In the genomic region with DNA sequence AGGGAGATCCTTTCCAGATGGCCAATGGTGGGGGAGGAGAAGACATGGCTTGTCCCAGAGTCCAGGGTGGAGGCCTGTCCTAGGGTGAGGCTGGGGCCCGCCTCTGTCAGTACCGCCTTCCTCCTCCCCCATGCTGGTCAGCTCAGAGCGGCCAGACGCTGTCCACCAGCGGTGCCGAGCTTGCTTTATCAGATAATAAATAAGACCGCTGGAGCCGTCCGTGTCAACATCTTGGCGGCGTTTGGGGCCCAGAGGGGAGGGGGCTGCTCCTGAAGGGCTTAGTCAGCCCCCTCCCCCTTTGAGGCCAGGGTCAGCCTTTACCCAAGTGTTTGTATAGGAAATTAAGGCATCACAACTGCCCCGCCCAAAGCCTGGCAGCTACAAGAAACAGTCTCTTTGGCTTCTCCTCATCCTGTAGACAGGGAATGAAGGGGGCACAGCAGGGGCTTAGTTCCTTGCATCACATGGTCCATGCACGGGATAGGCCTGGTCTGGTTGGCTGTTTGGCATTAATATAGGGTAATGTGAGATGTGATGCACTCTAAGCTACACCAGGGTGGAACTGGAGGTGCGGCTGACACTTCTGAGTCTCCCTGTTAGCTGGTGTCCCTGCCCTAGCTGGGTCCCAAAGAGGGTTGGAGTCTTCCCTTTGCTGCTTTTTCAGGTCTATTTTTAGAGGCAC, we compare ENCODE assay signal across 16 mouse cellular contexts. TPM values are rescaled to one million over a fixed set of nuclear protein-coding genes. Genes with fewer than 3 reads are reported as not detected.
DNase-seq lines count a peak whose midpoint lies in the region; ATAC-seq lines count a peak whose summit lies in the region.
"Had no signal": no experiment of that assay in that cellular context is flagged by ENCODE, and none has a peak within 500 bp of the region (broad histone marks: within the 10 kb centered on the region; RNA-seq: fewer than 3 reads in every experiment).

No protein-coding gene starts in this region.

- H3K4me2 ChIP-seq in heart, embryonic 15.5 days = peak overlapping the region; percentile 18; the same call in 1 of the 2 replicates
- H3K4me2 ChIP-seq in lung, embryonic 16.5 days (ENCODE audit: low read depth, low read length) = no peak overlapping the region
- H3K4me2 ChIP-seq in limb, embryonic 11.5 days (ENCODE audit: low read depth, severe bottlenecking) = no peak overlapping the region
- 0 out of 2 replicates have a peak overlapping the region, but pooled peaks have one; percentile 28 for H3K4me2 ChIP-seq in stomach, embryonic 15.5 days
- H3K4me2 ChIP-seq: embryonic facial prominence, embryonic 15.5 days had no signal

- ATAC-seq in heart, embryonic 15.5 days (replicated peaks; ENCODE audit: insufficient number of reproducible peaks, insufficient read depth, low FRiP score, low read depth) = peak; percentile 63
- peak; percentile 93 for ATAC-seq in lung, embryonic 16.5 days (ENCODE audit: low read depth)
- ATAC-seq in limb, embryonic 11.5 days (ENCODE audit: insufficient number of reproducible peaks, low FRiP score, low TSS enrichment, low read depth) = 0 out of 2 replicates have a peak, but pooled peaks have one; percentile 62
- peak; percentile 79 for ATAC-seq in stomach, embryonic 15.5 days (ENCODE audit: insufficient read depth, low FRiP score, low read depth)
- no peak for ATAC-seq in cerebellum, adult (ENCODE audit: insufficient number of reproducible peaks, low FRiP score, low TSS enrichment)
- ATAC-seq: hindbrain, embryonic 16.5 days had no signal

- no peak overlapping the region for H3K4me3 ChIP-seq in heart, embryonic 15.5 days
- H3K4me3 ChIP-seq in lung, embryonic 16.5 days (ENCODE audit: low read length) = no peak overlapping the region
- no peak overlapping the region for H3K4me3 ChIP-seq in limb, embryonic 11.5 days (ENCODE audit: low read depth, low read length)
- H3K4me3 ChIP-seq in stomach, embryonic 15.5 days (replicated peaks) = no peak overlapping the region
- H3K4me3 ChIP-seq: embryonic facial prominence, embryonic 15.5 days; megakaryocyte, embryonic 14.5 days had no signal

- no peaks in the 10 kb centered on the region for H3K9me3 ChIP-seq in heart, embryonic 15.5 days (replicated peaks)
- no peaks in the 10 kb centered on the region for H3K9me3 ChIP-seq in lung, embryonic 16.5 days (ENCODE audit: control insufficient read depth, low read length)
- no peaks in the 10 kb centered on the region for H3K9me3 ChIP-seq in limb, embryonic 11.5 days (ENCODE audit: control insufficient read depth, low read length)
- no peaks in the 10 kb centered on the region for H3K9me3 ChIP-seq in stomach, embryonic 15.5 days
- H3K9me3 ChIP-seq: embryonic facial prominence, embryonic 15.5 days; megakaryocyte, embryonic 14.5 days had no signal

- no peaks in the 10 kb centered on the region for H3K27me3 ChIP-seq in heart, embryonic 15.5 days
- no peaks in the 10 kb centered on the region for H3K27me3 ChIP-seq in lung, embryonic 16.5 days (ENCODE audit: control insufficient read depth, insufficient read depth, low read depth, low read length)
- no peaks in the 10 kb centered on the region for H3K27me3 ChIP-seq in limb, embryonic 11.5 days (ENCODE audit: control insufficient read depth, insufficient read depth, low read length)
- no peaks in the 10 kb centered on the region for H3K27me3 ChIP-seq in stomach, embryonic 15.5 days (replicated peaks)
- H3K27me3 ChIP-seq: embryonic facial prominence, embryonic 15.5 days had no signal

- H3K9ac ChIP-seq in heart, embryonic 15.5 days = no peak overlapping the region
- peak overlapping the region; percentile 22; the same call in 1 of the 2 replicates for H3K9ac ChIP-seq in lung, embryonic 16.5 days (ENCODE audit: low read length)
- no peak overlapping the region; the same call in 1 of the 2 replicates for H3K9ac ChIP-seq in limb, embryonic 11.5 days (ENCODE audit: low read length)
- no peak overlapping the region for H3K9ac ChIP-seq in stomach, embryonic 15.5 days
- H3K9ac ChIP-seq: embryonic facial prominence, embryonic 15.5 days had no signal

- H3K36me3 ChIP-seq in heart, embryonic 15.5 days = peaks cover 4% of the 10 kb centered on the region
- peaks cover 12% of the 10 kb centered on the region; the same call in 1 of the 2 replicates for H3K36me3 ChIP-seq in lung, embryonic 16.5 days (ENCODE audit: control insufficient read depth, insufficient read depth, low read length)
- H3K36me3 ChIP-seq in limb, embryonic 11.5 days (ENCODE audit: control insufficient read depth, insufficient read depth, low read length) = no peaks in the 10 kb centered on the region
- no peaks in the 10 kb centered on the region for H3K36me3 ChIP-seq in stomach, embryonic 15.5 days
- H3K36me3 ChIP-seq: embryonic facial prominence, embryonic 15.5 days had no signal

- peaks cover 43% of the 10 kb centered on the region for H3K4me1 ChIP-seq in heart, embryonic 15.5 days (replicated peaks)
- H3K4me1 ChIP-seq in lung, embryonic 16.5 days (replicated peaks; ENCODE audit: control insufficient read depth, insufficient read depth, low read length) = peaks cover 25% of the 10 kb centered on the region
- peaks cover 8% of the 10 kb centered on the region for H3K4me1 ChIP-seq in limb, embryonic 11.5 days (ENCODE audit: control insufficient read depth, insufficient read depth, low read length)
- H3K4me1 ChIP-seq in stomach, embryonic 15.5 days = peaks cover 9% of the 10 kb centered on the region; the same call in 1 of the 2 replicates

- DNase-seq in heart, postnatal 10 days = no peak
- no peak for DNase-seq in lung, postnatal 25 days (ENCODE audit: low spot score)
- DNase-seq in limb, embryonic 11.5 days (ENCODE audit: low spot score) = peak; percentile 25
- no peak for DNase-seq in gastrocnemius, postnatal 36 days
- DNase-seq: adrenal gland, postnatal 36 days; cerebellum, adult 2 months had no signal

- H3K27ac ChIP-seq in heart, embryonic 15.5 days = peak overlapping the region; percentile 66
- peak overlapping the region; percentile 73 for H3K27ac ChIP-seq in lung, embryonic 16.5 days (ENCODE audit: low read length)
- no peak overlapping the region for H3K27ac ChIP-seq in limb, embryonic 11.5 days (replicated peaks; ENCODE audit: low read depth, low read length)
- H3K27ac ChIP-seq in stomach, embryonic 15.5 days = no peak overlapping the region
- H3K27ac ChIP-seq: embryonic facial prominence, embryonic 15.5 days had no signal

- intact Hi-C loops in heart, postnatal 10 days (cut with DNase I) = no loop called here
- intact Hi-C loops in gastrocnemius, postnatal 36 days (cut with DNase I) = no loop called here

- WGBS in heart, embryonic 15.5 days = 12% methylated on average over 14 of the region's 14 CpGs
- 9% methylated on average over 14 of the region's 14 CpGs for WGBS in lung, embryonic 16.5 days
- WGBS in limb, embryonic 11.5 days = 16% methylated on average over 14 of the region's 14 CpGs
- 13% methylated on average over 14 of the region's 14 CpGs for WGBS in stomach, embryonic 15.5 days

RNA-seq across cellular contexts. Expression of a gene that starts 11.7 kb away (rescaled TPM):
- polyA plus RNA-seq in heart, embryonic 15.5 days (2015; fragmentation: Nextera tagmentation; extraction: Ambion mirVana) = 5.3 and 7.9 TPM in 2 replicates
- 1 to 10 TPM; 1.0 to 1.2 TPM for total RNA-seq in heart, postnatal 10 days (2021)
- polyA plus RNA-seq in lung, embryonic 16.5 days (2015; fragmentation: Nextera tagmentation; extraction: Ambion mirVana) = 23.2 and 25.3 TPM in 2 replicates
- 0.13 and 0.29 TPM in 2 replicates for polyA plus RNA-seq in limb, embryonic 11.5 days (2014; fragmentation: Nextera tagmentation; extraction: Ambion mirVana)
- 5.5 and 6.0 TPM in 2 replicates for polyA plus RNA-seq in stomach, embryonic 15.5 days (2015; fragmentation: Nextera tagmentation; extraction: Ambion mirVana)
- not detected for total RNA-seq in gastrocnemius, postnatal 36 days (2021)
- total RNA-seq: gastrocnemius, adult 18-20 months; left cerebral cortex, postnatal 14 days had no signal
- polyA plus RNA-seq: C2C12; cerebellum, adult 2 months; embryonic facial prominence, embryonic 15.5 days; hindbrain, embryonic 16.5 days had no signal

RNA-seq across cellular contexts. Expression of a gene that starts 33.1 kb away (rescaled TPM):
- 0.06 and 0.28 TPM in 2 replicates for polyA plus RNA-seq in heart, embryonic 15.5 days (2015; fragmentation: Nextera tagmentation; extraction: Ambion mirVana)
- total RNA-seq in heart, postnatal 10 days (2021) = not detected
- polyA plus RNA-seq in lung, embryonic 16.5 days (2015; fragmentation: Nextera tagmentation; extraction: Ambion mirVana) = 2.7 and 2.8 TPM in 2 replicates
- 0.40 and 0.75 TPM in 2 replicates for polyA plus RNA-seq in limb, embryonic 11.5 days (2014; fragmentation: Nextera tagmentation; extraction: Ambion mirVana)
- 3.1 and 3.4 TPM in 2 replicates for polyA plus RNA-seq in stomach, embryonic 15.5 days (2015; fragmentation: Nextera tagmentation; extraction: Ambion mirVana)
- not detected for total RNA-seq in gastrocnemius, postnatal 36 days (2021)
- total RNA-seq: adrenal gland, postnatal 36 days; gastrocnemius, adult 18-20 months; left cerebral cortex, postnatal 14 days had no signal
- polyA plus RNA-seq: C2C12; cerebellum, adult 2 months; hindbrain, embryonic 16.5 days had no signal

RNA-seq across cellular contexts. Expression of a gene that starts 49.5 kb away (rescaled TPM):
- polyA plus RNA-seq in heart, embryonic 15.5 days (2015; fragmentation: Nextera tagmentation; extraction: Ambion mirVana) = 8.4 and 10.5 TPM in 2 replicates
- total RNA-seq in heart, postnatal 10 days (2021) = 10 to 100 TPM; 16.5 to 16.7 TPM
- polyA plus RNA-seq in lung, embryonic 16.5 days (2015; fragmentation: Nextera tagmentation; extraction: Ambion mirVana) = 6.3 and 8.4 TPM in 2 replicates
- polyA plus RNA-seq in limb, embryonic 11.5 days (2014; fragmentation: Nextera tagmentation; extraction: Ambion mirVana) = 15.8 and 18.0 TPM in 2 replicates
- polyA plus RNA-seq in stomach, embryonic 15.5 days (2015; fragmentation: Nextera tagmentation; extraction: Ambion mirVana) = 14.5 and 15.2 TPM in 2 replicates
- total RNA-seq in gastrocnemius, postnatal 36 days (2021) = 10 to 100 TPM in 1 of 2 experiments, 1 to 10 TPM in 1; 9.7 to 11.5 TPM

Comparison
In these comparisons a context has a peak if more than half of its experiments do, and no peak if none do; other contexts are left out.
1. H3K27ac ChIP-seq: peak in heart, embryonic 15.5 days (single experiment) and lung, embryonic 16.5 days (single experiment); none in limb, embryonic 11.5 days (single experiment) and stomach, embryonic 15.5 days (single experiment).
2. H3K4me2 ChIP-seq: peak in heart, embryonic 15.5 days (single experiment) and stomach, embryonic 15.5 days (single experiment); none in lung, embryonic 16.5 days (single experiment) and limb, embryonic 11.5 days (single experiment).